Mouse (Mus musculus): ENCODE measurements around the gene Gpr156. TPM values are rescaled to one million over a fixed set of nuclear protein-coding genes. Genes with fewer than 3 reads are reported as not detected.
"Not testable (repeated sequence)": the region's sequence is repeated elsewhere in the genome, so short reads cannot be mapped to it uniquely, and the experiment has no call there.

The Gpr156 gene
- total RNA-seq, 2 experiments from 2014 or later: 0.24 to 0.48 TPM

- DNase-seq: no peak
These were observed 83.9 kb downstream of the Gpr156 start for GRCm38 (mm10) chr16:38000178-38000577.

GRCm38 (mm10) chr16:38001766-38002165, 85.5 kb downstream of the Gpr156 start:
- no peak for DNase-seq

GRCm38 (mm10) chr16:38002485-38002884, 86.2 kb downstream of the Gpr156 start:
- no peak for DNase-seq

GRCm38 (mm10) chr16:38004486-38005020, 88.3 kb downstream of the Gpr156 start:
- no peak for DNase-seq

- DNase-seq: no peak
These were observed 89.2 kb downstream of the Gpr156 start for GRCm38 (mm10) chr16:38005471-38005870.

- DNase-seq: no peak
These were observed 92.1 kb downstream of the Gpr156 start for GRCm38 (mm10) chr16:38008371-38008770.

GRCm38 (mm10) chr16:38009041-38009825, 92.9 kb downstream of the Gpr156 start:
- no peak for DNase-seq

GRCm38 (mm10) chr16:38011486-38011885, 95.2 kb downstream of the Gpr156 start:
- no peak for DNase-seq

- DNase-seq: peak; percentile 58
These were observed 96.1 kb downstream of the Gpr156 start for GRCm38 (mm10) chr16:38012382-38012781.

GRCm38 (mm10) chr16:38012891-38013290, 96.6 kb downstream of the Gpr156 start:
- no peak for DNase-seq

GRCm38 (mm10) chr16:38014951-38015350, 98.7 kb downstream of the Gpr156 start:
- DNase-seq: peak; percentile 22

GRCm38 (mm10) chr16:38016928-38017524, 100.7 kb downstream of the Gpr156 start:
- no peak for DNase-seq

- DNase-seq: no peak
These were observed 101.7 kb downstream of the Gpr156 start for GRCm38 (mm10) chr16:38017958-38018376.

- DNase-seq: no peak
These were observed 116.3 kb downstream of the Gpr156 start for GRCm38 (mm10) chr16:38032644-38033043.

- no peak for DNase-seq
These were observed 116.8 kb downstream of the Gpr156 start for GRCm38 (mm10) chr16:38033071-38033470.

GRCm38 (mm10) chr16:38038101-38038500, 121.8 kb downstream of the Gpr156 start:
- DNase-seq: not testable (repeated sequence)

- no peak for DNase-seq
These were observed 125.9 kb downstream of the Gpr156 start for GRCm38 (mm10) chr16:38042160-38042559.

- no peak for DNase-seq
These were observed 128.3 kb downstream of the Gpr156 start for GRCm38 (mm10) chr16:38044551-38044950.

- DNase-seq: no peak
These were observed 131.7 kb downstream of the Gpr156 start for GRCm38 (mm10) chr16:38047781-38048558.

Data from adrenal gland, postnatal 10 days (tissue).